Mouse (Mus musculus): ENCODE results near the gene Rln3.

GRCm38 (mm10) chr8:84029272-84029671 lies 15.5 kb downstream of the Rln3 start:
- TF ChIP-seq POLR2A (IDR thresholded peaks at IDR 0.05; ENCODE audit: control insufficient read depth, low read depth, low read length) (no peak), CTCF (IDR thresholded peaks at IDR 0.05; ENCODE audit: control insufficient read depth, insufficient read depth, insufficient replicate concordance, low read depth, low read length) (no peak)

All from testis, adult 2 months (tissue).